Mouse (Mus musculus): ENCODE results near the gene Dstn. TPM values are rescaled to one million over a fixed set of nuclear protein-coding genes. Genes with fewer than 3 reads are reported as not detected.

Dstn gene
- total RNA-seq, 2 experiments from 2014 or later = 166 to 173 TPM

GRCm38 (mm10) chr2:143951546-143952315 is 36.6 kb downstream of the Dstn start:
- no peak for DNase-seq (ENCODE audit: low spot score in 2 of 2)

GRCm38 (mm10) chr2:143953944-143954343 is 38.8 kb downstream of the Dstn start:
- DNase-seq (ENCODE audit: low spot score in 2 of 2) = no peak

GRCm38 (mm10) chr2:143955004-143955403 is 39.9 kb downstream of the Dstn start:
- DNase-seq (ENCODE audit: low spot score in 2 of 2) = no peak

GRCm38 (mm10) chr2:143955746-143956145 is 40.6 kb downstream of the Dstn start:
- no peak for DNase-seq (ENCODE audit: low spot score in 2 of 2)

- no peak for DNase-seq (ENCODE audit: low spot score in 2 of 2)
Observed at GRCm38 (mm10) chr2:143962192-143962591, 47.1 kb downstream of the Dstn start.

- no peak for DNase-seq (ENCODE audit: low spot score in 2 of 2)
Observed at GRCm38 (mm10) chr2:143963318-143963717, 48.2 kb downstream of the Dstn start.

GRCm38 (mm10) chr2:143969260-143969659 is 54.1 kb downstream of the Dstn start:
- DNase-seq (ENCODE audit: low spot score in 2 of 2) = no peak

- no peak for DNase-seq (ENCODE audit: low spot score in 2 of 2)
Observed at GRCm38 (mm10) chr2:143970841-143971240, 55.7 kb downstream of the Dstn start.

GRCm38 (mm10) chr2:143971887-143972286 is 56.8 kb downstream of the Dstn start:
- no peak for DNase-seq (ENCODE audit: low spot score in 2 of 2)

- no peak for DNase-seq (ENCODE audit: low spot score in 2 of 2)
Observed at GRCm38 (mm10) chr2:143973161-143973560, 58.0 kb downstream of the Dstn start.

- DNase-seq (ENCODE audit: low spot score in 2 of 2) = no peak
Observed at GRCm38 (mm10) chr2:143975146-143975649, 60.1 kb downstream of the Dstn start.

GRCm38 (mm10) chr2:143978444-143979147 is 63.5 kb downstream of the Dstn start:
- no peak for DNase-seq (ENCODE audit: low spot score in 2 of 2)

GRCm38 (mm10) chr2:143980781-143981398 is 65.8 kb downstream of the Dstn start:
- DNase-seq (ENCODE audit: low spot score in 2 of 2) = peak; percentile 57 to 77

GRCm38 (mm10) chr2:143982152-143982551 is 67.0 kb downstream of the Dstn start:
- no peak for DNase-seq (ENCODE audit: low spot score in 2 of 2)

- peak in 1 of 2 experiments; percentile 13 for DNase-seq (ENCODE audit: low spot score in 2 of 2)
Observed at GRCm38 (mm10) chr2:143982901-143983300, 67.8 kb downstream of the Dstn start.

GRCm38 (mm10) chr2:143983482-143983881 is 68.4 kb downstream of the Dstn start:
- DNase-seq (ENCODE audit: low spot score in 2 of 2) = no peak

GRCm38 (mm10) chr2:143987485-143987884 is 72.4 kb downstream of the Dstn start:
- DNase-seq (ENCODE audit: low spot score in 2 of 2) = no peak

- no peak for DNase-seq (ENCODE audit: low spot score in 2 of 2)
Observed at GRCm38 (mm10) chr2:143988016-143988415, 72.9 kb downstream of the Dstn start.

GRCm38 (mm10) chr2:143990997-143991396 is 75.9 kb downstream of the Dstn start:
- no peak for DNase-seq (ENCODE audit: low spot score in 2 of 2)

GRCm38 (mm10) chr2:143991964-143992672 is 77.0 kb downstream of the Dstn start:
- DNase-seq (ENCODE audit: low spot score in 2 of 2) = no peak

Data from left cerebral cortex, adult 18-20 months (tissue).